In genomic region chr4:58726424-58726823, GRCm38 (mm10) we compare ENCODE assay signal across 29 mouse cellular contexts.
A peak's percentile ranks its signal among the peaks of the same experiment; 100 is the strongest.
DNase-seq lines count a peak whose midpoint lies in the region; ATAC-seq and TF ChIP-seq lines count a peak whose summit lies in the region.
"Had no signal": no experiment of that assay in that cellular context is flagged by ENCODE, and none has a peak within 500 bp of the region (broad histone marks: within the 10 kb centered on the region; RNA-seq: fewer than 3 reads in every experiment).

No protein-coding gene starts in this region.

- WGBS in lung, embryonic 14.5 days = 47% methylated on average over 2 of the region's 2 CpGs
- WGBS in lung, adult 2 months = 57% methylated on average over 2 of the region's 2 CpGs
- 36% methylated on average over 2 of the region's 2 CpGs for WGBS in embryonic facial prominence, embryonic 14.5 days
- 52% methylated on average over 2 of the region's 2 CpGs for WGBS in limb, embryonic 10.5 days
- WGBS in limb, embryonic 15.5 days = 18% methylated on average over 2 of the region's 2 CpGs
- 67% methylated on average over 2 of the region's 2 CpGs for WGBS in midbrain, embryonic 13.5 days

- no peak for TF ChIP-seq CTCF in lung, embryonic 14.5 days (IDR thresholded peaks at IDR 0.05; ENCODE audit: low read depth)
- TF ChIP-seq CTCF in lung, adult 2 months (IDR thresholded peaks at IDR 0.05; ENCODE audit: insufficient read depth, low read length) = no peak

- TF ChIP-seq POLR2A in lung, adult 2 months (IDR thresholded peaks at IDR 0.05; ENCODE audit: borderline replicate concordance, extremely low read depth, low read depth, low read length) = no peak

- H3K27ac ChIP-seq in lung, embryonic 14.5 days (ENCODE audit: low read depth) = no peak overlapping the region
- H3K27ac ChIP-seq in embryonic facial prominence, embryonic 14.5 days (replicated peaks; ENCODE audit: low read depth, low read length) = peak overlapping the region; percentile 41; the same call in 1 of the 2 replicates
- H3K27ac ChIP-seq in limb, embryonic 10.5 days = peak overlapping the region; percentile 61
- peak overlapping the region; percentile 79 for H3K27ac ChIP-seq in limb, embryonic 15.5 days
- H3K27ac ChIP-seq in midbrain, embryonic 13.5 days = no peak overlapping the region
- H3K27ac ChIP-seq: forebrain, embryonic 10.5 days; heart, embryonic 13.5 days; hindbrain, embryonic 15.5 days; layer of hippocampus, adult 2 months; liver, embryonic 13.5 days; macrophage had no signal

- no peaks in the 10 kb centered on the region for H3K9me3 ChIP-seq in lung, embryonic 14.5 days (ENCODE audit: low read depth, low read length)
- peaks cover 9% of the 10 kb centered on the region; the same call in 1 of the 2 replicates for H3K9me3 ChIP-seq in embryonic facial prominence, embryonic 14.5 days (ENCODE audit: control insufficient read depth, low read length)
- no peaks in the 10 kb centered on the region for H3K9me3 ChIP-seq in limb, embryonic 10.5 days (replicated peaks)
- H3K9me3 ChIP-seq in limb, embryonic 15.5 days = no peaks in the 10 kb centered on the region
- no peaks in the 10 kb centered on the region for H3K9me3 ChIP-seq in midbrain, embryonic 13.5 days
- H3K9me3 ChIP-seq: forebrain, embryonic 10.5 days; hindbrain, embryonic 15.5 days; liver, embryonic 13.5 days had no signal

- no peak overlapping the region for H3K9ac ChIP-seq in lung, embryonic 14.5 days
- no peak overlapping the region for H3K9ac ChIP-seq in embryonic facial prominence, embryonic 14.5 days (ENCODE audit: low read depth, low read length)
- H3K9ac ChIP-seq in limb, embryonic 15.5 days = no peak overlapping the region
- H3K9ac ChIP-seq in midbrain, embryonic 13.5 days (replicated peaks) = no peak overlapping the region
- H3K9ac ChIP-seq: heart, embryonic 13.5 days; hindbrain, embryonic 15.5 days; liver, embryonic 13.5 days had no signal

- H3K4me2 ChIP-seq in lung, embryonic 14.5 days = no peak overlapping the region
- no peak overlapping the region for H3K4me2 ChIP-seq in embryonic facial prominence, embryonic 14.5 days (ENCODE audit: low read depth, low read length)
- no peak overlapping the region for H3K4me2 ChIP-seq in limb, embryonic 15.5 days
- no peak overlapping the region for H3K4me2 ChIP-seq in midbrain, embryonic 13.5 days (replicated peaks)
- H3K4me2 ChIP-seq: heart, embryonic 13.5 days; hindbrain, embryonic 15.5 days; liver, embryonic 13.5 days had no signal

- ATAC-seq in lung, embryonic 14.5 days (ENCODE audit: insufficient read depth) = no peak
- no peak for ATAC-seq in embryonic facial prominence, embryonic 14.5 days (ENCODE audit: low read depth)
- ATAC-seq in limb, embryonic 15.5 days (ENCODE audit: insufficient number of reproducible peaks, low FRiP score, low TSS enrichment, low read depth) = peak; percentile 81
- ATAC-seq in midbrain, embryonic 13.5 days = no peak
- ATAC-seq: activated CD4-positive, CD25-positive, alpha-beta regulatory T cell, adult 4 months; forebrain, embryonic 16.5 days; inflammation-experienced regulatory T-cells, adult 6 months had no signal

- no peak overlapping the region for H3K4me3 ChIP-seq in lung, embryonic 14.5 days (ENCODE audit: low read depth, low read length)
- no peak overlapping the region for H3K4me3 ChIP-seq in lung, adult 2 months (replicated peaks; ENCODE audit: extremely low read depth, low read depth, low read length)
- H3K4me3 ChIP-seq in embryonic facial prominence, embryonic 14.5 days (ENCODE audit: low read depth, low read length) = no peak overlapping the region
- H3K4me3 ChIP-seq in limb, embryonic 10.5 days = no peak overlapping the region
- no peak overlapping the region for H3K4me3 ChIP-seq in limb, embryonic 15.5 days
- H3K4me3 ChIP-seq in midbrain, embryonic 13.5 days (replicated peaks) = no peak overlapping the region
- H3K4me3 ChIP-seq: forebrain, embryonic 10.5 days; heart, embryonic 13.5 days; hindbrain, embryonic 15.5 days; layer of hippocampus, adult 2 months; liver, embryonic 13.5 days had no signal

- no peaks in the 10 kb centered on the region for H3K4me1 ChIP-seq in lung, embryonic 14.5 days (ENCODE audit: insufficient read depth)
- no peaks in the 10 kb centered on the region; the same call in 1 of the 2 replicates for H3K4me1 ChIP-seq in lung, adult 2 months (ENCODE audit: control insufficient read depth, insufficient read depth, low read length)
- H3K4me1 ChIP-seq in embryonic facial prominence, embryonic 14.5 days (ENCODE audit: control insufficient read depth, insufficient read depth, low read length) = peaks cover 13% of the 10 kb centered on the region; the same call in 1 of the 2 replicates
- H3K4me1 ChIP-seq in limb, embryonic 10.5 days = peaks cover 47% of the 10 kb centered on the region
- peaks cover 32% of the 10 kb centered on the region for H3K4me1 ChIP-seq in limb, embryonic 15.5 days
- H3K4me1 ChIP-seq in midbrain, embryonic 13.5 days (replicated peaks) = 0 out of 2 replicates have a peak, but pooled peaks cover 3% of the 10 kb centered on the region
- H3K4me1 ChIP-seq: heart, embryonic 13.5 days; hindbrain, embryonic 15.5 days; liver, embryonic 13.5 days had no signal

- H3K27me3 ChIP-seq in lung, embryonic 14.5 days (ENCODE audit: insufficient read depth, low read length) = no peaks in the 10 kb centered on the region
- H3K27me3 ChIP-seq in embryonic facial prominence, embryonic 14.5 days (replicated peaks; ENCODE audit: control insufficient read depth, insufficient read depth, low read length) = no peaks in the 10 kb centered on the region
- H3K27me3 ChIP-seq in limb, embryonic 10.5 days (ENCODE audit: low read depth, poor library complexity, severe bottlenecking) = no peaks in the 10 kb centered on the region
- H3K27me3 ChIP-seq in limb, embryonic 15.5 days = no peaks in the 10 kb centered on the region
- no peaks in the 10 kb centered on the region for H3K27me3 ChIP-seq in midbrain, embryonic 13.5 days
- H3K27me3 ChIP-seq: heart, embryonic 13.5 days; hindbrain, embryonic 15.5 days; liver, embryonic 13.5 days had no signal

- DNase-seq in lung, embryonic 14.5 days = peak; percentile 24
- no peak for DNase-seq in lung, adult 2 months
- DNase-seq in embryonic facial prominence, embryonic 14.5 days (ENCODE audit: low spot score) = no peak
- peak; percentile 28 for DNase-seq in limb, embryonic 10.5 days (ENCODE audit: low spot score)
- no peak for DNase-seq in left cerebral cortex, postnatal 25 days (ENCODE audit: low spot score in 2 of 2)
- DNase-seq: adrenal gland, adult 2 months; B cell, adult 2 months; cerebellum, adult 2 months; cerebellum, postnatal 14 days; gastrocnemius, postnatal 14 days; heart, postnatal 10 days; kidney, adult 2 months; kidney, postnatal 36 days; left cerebral cortex, postnatal 4 days; liver, embryonic 13.5 days; lung, adult 18-20 months; midbrain, embryonic 14.5 days; right cerebral cortex, postnatal 25 days; thymus, postnatal 25 days had no signal

- no peaks in the 10 kb centered on the region for H3K36me3 ChIP-seq in lung, embryonic 14.5 days (ENCODE audit: insufficient read depth)
- H3K36me3 ChIP-seq in embryonic facial prominence, embryonic 14.5 days (ENCODE audit: control insufficient read depth, insufficient read depth, low read length) = no peaks in the 10 kb centered on the region
- no peaks in the 10 kb centered on the region for H3K36me3 ChIP-seq in limb, embryonic 10.5 days
- no peaks in the 10 kb centered on the region for H3K36me3 ChIP-seq in limb, embryonic 15.5 days
- H3K36me3 ChIP-seq in midbrain, embryonic 13.5 days = no peaks in the 10 kb centered on the region
- H3K36me3 ChIP-seq: forebrain, embryonic 10.5 days; heart, embryonic 13.5 days; hindbrain, embryonic 15.5 days; liver, embryonic 13.5 days had no signal

- intact Hi-C loops in left cerebral cortex, postnatal 25 days (cut with DNase I) = no loop called here

Comparison
In these comparisons a context has a peak if more than half of its experiments do, and no peak if none do; other contexts are left out.
1. DNase-seq: peak in lung, embryonic 14.5 days (single experiment) and limb, embryonic 10.5 days (single experiment); none in lung, adult 2 months (single experiment), embryonic facial prominence, embryonic 14.5 days (single experiment) and left cerebral cortex, postnatal 25 days (0 of 2).
2. H3K27ac ChIP-seq: peak in embryonic facial prominence, embryonic 14.5 days (single experiment), limb, embryonic 10.5 days (single experiment) and limb, embryonic 15.5 days (single experiment); none in lung, embryonic 14.5 days (single experiment) and midbrain, embryonic 13.5 days (single experiment).